Mouse (Mus musculus) retina, embryonic 14.5 days (tissue): Measurements from ENCODE around the gene Mon1a.

Experiments used
- DNase-seq: peaks from one replicate; pipeline ENCODE4 v3.0.0-alpha.2; 2015; ENCODE audit warnings: low spot score

The Mon1a gene

DNA sequence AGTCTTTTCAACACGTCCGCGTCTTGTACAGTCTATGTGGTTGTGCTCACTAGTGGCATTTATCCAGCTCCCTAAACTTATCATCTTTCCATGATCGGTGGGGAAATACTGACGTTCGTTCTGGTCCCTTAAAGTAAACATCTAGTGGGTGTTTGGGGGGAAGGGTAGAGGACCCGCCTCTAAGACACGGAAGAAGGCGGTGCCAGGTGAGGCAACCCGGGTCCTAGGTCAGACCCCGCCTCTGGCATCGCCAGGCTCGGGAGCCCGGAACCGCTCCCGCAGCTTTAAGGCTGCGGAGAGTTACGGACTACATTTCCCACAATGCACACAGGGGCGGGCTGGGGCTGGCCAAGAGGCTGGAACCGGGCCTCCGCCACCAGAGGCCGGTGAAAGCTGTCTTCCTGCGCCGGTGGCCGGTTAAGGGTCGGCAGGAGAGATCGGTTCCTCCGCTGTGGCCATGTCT lies at the start of gene Mon1a:
Gene Mon1a (plus strand): TSS at position 348 of the 463 bp plus-strand sequence.
- peak; percentile 85 for DNase-seq

DNA sequence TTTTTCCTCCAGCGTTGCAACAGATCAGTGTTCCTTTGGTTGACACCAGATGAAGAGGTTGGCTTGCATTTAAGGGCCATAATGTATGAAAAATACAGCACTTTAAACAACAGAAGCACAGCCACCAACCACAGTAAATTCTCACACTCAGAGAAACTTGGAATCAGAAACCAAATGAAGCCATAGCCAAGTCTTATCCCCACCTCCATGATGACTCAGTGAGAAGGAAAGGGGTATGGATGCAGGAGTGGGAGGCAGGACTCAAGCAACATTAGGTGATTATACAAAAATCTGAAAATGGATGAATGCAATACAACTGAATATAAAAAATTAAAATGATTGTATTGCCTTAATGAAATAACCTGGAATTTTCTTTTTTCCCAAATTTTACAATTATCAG lies 49.1 kb upstream of the Mon1a start:
- no peak for DNase-seq

DNA sequence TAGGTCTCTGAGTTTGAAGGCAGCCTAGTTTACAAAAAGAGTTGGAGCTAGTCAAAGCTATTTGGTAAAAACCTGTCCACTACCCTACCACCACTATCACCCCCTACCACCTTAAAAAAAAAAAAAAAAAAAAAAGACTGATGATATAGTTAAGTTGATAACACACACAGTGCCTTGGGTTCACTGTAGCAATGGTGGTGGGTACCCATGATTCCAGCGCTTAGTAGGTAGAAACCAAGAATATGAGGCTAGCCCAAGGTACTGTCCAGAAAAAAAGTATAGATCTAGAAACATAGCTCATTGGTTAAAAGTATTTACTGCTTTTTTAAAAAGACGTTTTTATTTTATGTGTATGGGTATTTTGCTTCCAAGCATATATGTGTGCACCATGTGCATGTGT lies 45.2 kb upstream of the Mon1a start:
- no peak for DNase-seq

DNA sequence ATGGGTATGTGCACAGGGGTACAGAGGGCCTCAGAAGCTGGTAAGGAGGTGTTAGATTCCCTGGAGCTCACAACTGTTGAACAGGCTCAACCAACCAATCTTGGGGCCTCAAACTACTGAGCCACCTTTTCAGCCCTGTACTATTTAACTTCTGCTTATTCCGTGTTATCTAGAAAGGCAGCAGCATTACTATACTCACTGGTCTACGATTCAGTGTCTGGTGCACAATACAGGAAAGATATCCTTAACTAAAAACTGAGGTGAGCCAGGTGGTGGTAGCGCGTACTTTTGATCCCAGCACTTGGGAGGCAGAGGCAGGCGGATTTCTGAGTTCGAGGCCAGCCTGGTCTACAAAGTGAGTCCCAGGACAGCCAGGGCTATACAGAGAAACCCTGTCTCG lies 39.0 kb upstream of the Mon1a start:
- no peak for DNase-seq

DNA sequence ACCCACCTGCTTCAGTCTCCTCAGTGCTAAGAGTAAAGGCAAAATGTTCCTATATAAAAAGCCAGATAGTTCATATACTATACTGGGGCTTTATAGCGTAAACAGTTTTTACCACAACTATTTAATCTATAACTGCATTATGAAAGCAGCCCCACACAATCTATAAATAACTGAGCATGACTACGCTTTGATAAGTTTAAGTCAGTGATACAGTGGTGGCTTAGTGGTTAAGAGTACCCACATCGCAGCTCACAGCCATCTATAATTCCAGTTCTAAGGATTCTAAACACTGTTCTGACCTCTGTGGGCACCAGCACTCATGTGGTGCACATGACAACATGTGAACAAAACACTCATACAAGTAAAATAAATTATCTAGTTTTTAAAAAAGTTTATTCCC lies 29.6 kb upstream of the Mon1a start:
- DNase-seq: no peak

DNA sequence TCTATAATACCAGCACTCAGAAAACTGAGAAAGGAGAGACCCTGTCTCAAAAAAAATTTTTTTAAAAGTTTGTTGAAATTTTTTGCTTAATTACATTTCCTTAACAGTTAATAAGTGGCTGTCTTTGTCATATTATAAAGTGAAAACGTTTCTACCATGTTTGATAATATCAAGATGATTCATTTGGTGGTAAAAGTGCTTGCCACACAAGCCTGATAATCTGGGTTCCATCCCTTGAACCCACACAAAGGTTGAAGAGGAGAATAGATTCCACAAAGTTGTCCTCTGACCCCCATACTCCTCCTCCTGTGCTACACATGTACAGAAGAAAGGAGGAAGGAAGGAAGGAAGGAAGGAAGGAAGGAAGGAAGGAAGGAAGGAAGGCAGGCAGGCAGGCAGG lies 23.5 kb upstream of the Mon1a start:
- DNase-seq: no peak

DNA sequence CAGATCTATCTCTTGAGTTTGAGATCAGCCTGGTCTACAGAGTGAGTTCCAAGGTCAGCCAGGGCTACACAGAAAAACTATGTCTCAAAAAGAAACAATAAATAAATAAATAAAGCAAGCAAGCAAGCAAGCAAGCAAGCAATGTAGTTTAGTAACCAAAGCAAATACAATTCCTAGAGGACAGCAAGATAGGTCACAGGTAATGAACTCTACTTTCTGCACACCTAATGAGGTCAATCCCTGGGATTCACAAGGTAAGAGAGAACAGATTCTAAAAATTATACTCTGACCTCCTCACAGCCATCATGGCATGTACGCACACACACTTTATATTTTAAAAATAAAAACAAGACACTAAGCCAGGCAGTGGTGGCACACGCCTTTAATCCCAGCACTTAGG lies 21.9 kb upstream of the Mon1a start:
- no peak for DNase-seq

DNA sequence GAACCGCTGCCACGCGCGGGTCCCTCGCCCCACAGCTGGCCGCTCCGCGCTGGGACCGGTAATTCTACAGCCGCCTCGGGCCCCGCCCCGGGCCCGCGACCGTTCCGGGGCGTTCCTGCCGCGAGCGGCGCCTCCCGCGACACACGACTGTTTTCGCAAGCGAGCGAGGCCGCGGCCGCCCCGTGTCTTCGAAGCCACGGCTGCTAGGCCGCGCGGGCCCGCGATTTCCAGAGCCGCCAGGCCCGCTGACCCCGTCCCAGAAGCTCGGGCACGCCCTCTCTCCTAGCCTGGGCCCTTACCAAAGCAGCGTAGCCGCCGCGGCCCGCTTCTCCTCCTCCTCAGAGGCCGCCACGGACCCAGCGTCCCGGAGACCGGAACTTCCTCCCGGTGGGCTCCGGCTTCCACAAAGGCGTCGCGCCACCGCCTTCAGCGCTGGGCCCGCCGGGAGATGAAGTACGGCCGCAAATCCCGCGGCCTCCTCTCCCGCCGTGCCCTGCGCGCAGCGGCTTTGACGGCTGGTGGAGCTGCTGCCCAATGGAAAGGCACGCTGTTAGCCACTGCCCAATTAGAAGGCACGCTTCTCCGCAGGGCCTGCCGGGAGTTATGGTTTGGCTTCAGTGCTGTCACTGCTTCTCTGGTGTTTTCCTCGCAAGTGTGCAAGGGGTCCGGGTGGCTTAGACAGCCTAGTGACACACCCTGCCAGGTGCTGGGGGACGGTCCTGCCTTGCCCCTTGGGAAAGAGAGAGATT lies 15.4 kb upstream of the Mon1a start:
- DNase-seq: peak; percentile 96

DNA sequence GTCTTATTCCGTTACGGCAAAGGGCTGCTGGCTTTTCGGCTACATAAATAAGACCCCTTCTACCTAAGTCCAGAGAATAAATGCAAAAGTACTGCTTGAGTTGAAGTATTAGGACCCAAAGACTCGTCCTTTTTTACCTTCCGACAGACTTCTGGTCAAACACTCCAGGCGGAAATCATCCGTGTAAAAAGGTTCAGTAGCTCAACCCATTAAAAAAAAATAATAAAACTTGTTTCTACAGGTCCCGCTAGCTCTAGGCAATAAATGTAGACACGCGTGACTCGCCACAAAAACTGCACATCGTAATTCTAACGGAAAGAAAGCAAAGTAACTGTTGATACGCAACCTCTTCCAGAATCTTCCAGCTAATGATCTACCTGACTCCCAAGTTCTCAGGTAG lies 14.8 kb upstream of the Mon1a start, which contains the start of gene Rbm6:
Gene Rbm6 (minus strand): TSS at position 101 of the 400 bp plus-strand sequence.
- DNase-seq: no peak

DNA sequence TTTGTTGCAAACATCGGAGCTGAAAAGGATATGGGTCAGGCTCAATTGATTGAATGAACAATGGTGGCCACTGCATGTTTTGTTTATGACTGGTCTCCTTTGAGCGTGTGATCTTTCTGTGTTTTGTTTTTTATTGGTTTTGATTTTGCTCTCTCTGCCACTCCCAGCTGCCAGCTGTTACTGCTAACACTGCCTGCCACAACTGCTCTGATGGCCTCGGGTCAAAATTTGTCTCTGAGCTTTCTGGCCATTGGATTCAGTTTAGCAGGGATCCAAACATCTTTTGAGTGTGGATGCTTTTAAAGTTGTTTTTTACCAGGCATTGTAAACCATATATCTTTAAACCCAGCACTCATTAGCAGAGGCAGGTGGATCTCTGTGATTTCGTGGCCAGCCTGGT lies 7.5 kb upstream of the Mon1a start:
- no peak for DNase-seq

DNA sequence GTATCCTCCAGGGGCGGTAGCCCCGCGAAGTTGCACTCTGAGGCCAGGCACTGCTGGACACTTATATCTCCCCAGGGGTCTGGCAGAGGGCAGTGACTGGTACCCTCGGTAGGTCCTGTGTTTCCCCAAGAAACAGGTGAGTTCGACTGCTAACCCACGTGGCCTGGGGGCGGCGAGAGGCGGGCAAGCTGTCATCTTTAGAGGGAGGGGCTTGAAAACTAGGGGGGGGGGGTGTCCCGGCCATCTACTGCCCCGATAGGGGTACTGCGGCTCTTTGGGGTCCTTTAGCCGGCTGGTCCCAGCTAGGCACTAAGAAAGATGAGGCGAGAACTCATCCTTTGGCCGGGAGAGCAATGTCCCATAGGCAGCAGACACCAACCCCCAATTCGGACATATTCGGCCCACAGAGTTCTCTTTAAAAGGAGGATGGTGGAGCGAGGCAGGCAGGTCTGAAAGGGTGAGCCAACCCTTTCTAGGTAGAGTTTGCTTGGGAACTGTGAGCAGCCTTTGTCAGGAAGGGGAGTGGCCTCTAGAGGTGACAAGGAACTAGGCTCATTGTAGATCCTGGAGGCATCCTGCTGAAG lies 408 bp downstream of the Mon1a start:
- DNase-seq: peak; percentile 57

DNA sequence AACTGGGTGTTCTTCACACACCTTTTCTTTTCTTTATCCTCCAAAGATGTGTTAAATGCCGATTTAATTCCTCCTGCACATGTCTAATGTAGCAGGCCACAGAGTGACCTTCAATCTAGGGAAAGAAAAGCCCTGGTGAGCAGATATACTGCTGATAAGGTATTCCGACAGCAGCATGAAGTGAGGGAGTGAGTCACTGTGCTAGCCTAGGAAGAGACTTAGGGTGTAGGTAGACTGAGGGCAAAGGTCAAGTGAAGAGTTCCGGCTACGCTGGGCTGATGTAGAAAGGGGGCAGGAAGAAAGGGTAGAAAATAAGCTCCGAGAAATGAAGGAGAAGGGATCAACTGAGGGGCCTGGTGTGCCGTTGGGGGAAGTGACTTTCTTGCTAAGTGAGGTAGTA lies 2.3 kb downstream of the Mon1a start:
- DNase-seq: no peak

DNA sequence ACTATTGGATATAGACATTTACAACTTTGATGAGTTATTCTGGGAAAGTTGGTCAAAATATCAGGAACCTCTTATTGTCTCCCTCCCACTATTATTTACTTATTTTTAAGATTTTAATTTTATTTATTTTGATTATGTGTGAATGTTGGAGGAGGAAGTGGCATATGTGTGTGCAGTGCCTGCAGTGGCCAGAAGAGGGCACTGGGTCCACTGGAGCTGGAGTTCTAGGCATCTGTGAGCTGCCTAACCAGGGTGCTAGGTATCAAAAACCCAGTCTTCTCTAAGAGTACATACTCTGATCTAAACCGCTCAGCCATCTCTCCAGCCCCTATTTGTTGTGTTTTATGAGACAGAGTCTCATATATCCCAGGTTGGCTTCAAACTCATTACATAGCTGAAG lies 3.1 kb downstream of the Mon1a start:
- peak; percentile 23 for DNase-seq

DNA sequence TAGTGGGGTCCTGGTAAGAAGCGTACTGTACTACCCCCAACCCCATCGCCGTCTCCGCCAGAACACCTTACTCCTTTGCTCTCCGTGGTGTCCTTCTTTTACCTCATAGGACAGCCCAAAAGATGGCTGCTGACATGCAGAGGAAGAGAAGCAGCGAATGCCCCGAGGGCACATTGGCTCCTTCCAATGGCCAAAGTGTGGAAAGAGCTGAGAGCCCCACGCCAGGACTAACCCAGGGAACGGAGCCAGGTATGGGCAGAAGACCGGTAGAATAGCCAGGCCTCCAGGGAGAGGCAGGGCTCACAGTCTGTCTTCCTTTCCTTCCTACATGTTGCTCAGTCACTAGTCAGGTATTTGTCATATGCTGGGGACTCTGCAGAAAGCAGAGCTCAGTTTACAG lies 10.6 kb downstream of the Mon1a start:
- DNase-seq: no peak

DNA sequence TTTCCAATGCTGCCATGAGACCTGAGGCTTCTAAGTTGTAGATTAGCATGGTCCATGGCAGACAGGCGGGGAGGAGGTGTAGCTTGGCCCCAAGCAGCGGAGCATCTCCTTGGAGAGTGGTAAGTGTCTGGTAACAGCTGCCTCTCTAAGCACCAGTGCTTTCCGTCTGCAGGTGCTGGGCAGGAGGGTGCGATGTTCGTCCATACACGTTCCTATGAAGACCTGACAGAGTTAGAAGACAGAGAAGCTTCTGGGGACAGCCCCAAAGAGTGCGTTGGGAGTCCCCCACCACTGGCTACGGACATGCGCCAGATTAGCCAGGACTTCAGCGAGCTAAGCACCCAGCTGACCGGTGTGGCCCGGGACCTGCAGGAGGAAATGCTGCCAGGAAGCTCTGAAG lies 11.9 kb downstream of the Mon1a start:
- no peak for DNase-seq

DNA sequence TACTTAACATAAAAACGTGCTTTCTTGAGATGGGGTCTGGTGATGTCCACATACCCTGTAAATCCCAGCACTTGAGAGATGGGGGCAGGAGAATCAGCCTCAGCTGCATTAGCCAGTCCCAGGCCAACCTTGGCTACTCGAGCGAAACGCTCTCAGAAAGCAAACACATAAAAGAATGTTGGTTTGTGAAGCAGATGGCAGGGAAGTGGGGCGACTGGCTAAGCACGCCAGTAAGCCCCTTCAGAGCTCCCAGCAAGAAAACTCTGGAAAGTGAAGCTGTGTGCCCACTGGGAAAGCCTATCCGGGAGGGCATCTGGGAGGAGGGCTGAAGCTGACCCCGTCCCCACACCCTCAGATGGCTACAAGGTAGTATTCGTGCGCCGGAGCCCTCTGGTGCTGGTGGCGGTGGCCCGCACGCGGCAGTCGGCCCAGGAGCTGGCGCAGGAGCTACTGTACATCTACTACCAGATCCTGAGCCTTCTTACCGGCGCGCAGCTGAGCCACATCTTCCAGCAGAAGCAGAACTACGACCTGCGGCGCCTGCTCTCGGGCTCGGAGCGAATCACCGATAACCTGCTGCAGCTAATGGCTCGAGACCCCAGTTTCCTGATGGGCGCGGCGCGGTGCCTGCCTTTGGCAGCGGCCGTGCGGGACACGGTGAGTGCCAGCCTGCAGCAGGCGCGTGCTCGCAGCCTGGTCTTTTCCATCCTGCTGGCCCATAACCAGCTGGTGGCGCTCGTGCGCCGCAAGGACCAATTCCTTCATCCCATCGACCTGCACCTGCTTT lies 13.1 kb downstream of the Mon1a start:
- DNase-seq: peak; percentile 90

DNA sequence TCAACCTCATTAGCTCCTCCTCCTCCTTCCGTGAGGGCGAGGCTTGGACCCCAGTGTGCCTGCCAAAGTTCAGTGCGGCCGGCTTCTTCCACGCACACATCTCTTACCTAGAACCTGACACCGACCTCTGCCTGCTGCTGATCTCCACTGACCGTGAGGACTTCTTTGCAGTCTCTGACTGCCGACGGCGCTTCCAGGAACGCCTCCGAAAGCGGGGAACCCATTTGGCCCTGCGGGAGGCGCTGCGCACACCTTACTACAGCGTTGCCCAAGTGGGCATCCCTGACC lies 13.6 kb downstream of the Mon1a start:
- DNase-seq: no peak

DNA sequence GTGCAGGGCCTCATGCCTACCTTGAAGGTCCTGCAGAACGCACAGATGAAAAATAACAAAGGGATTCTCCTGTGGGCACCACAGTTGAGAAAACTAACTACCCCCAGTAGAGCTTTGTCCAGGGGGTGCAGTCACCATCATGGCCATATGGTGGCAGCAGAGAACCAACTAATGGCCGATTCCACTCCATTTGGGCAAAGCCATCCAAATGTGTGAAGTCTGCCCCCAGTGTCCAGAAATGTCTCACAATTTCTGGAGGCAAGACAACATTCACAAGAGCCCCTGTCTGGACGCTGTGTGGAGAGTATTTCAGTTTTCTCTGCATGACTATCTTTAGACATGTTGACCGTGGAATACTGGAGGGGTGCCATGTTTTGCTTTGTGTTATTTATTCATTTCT lies 16.8 kb downstream of the Mon1a start:
- peak; percentile 96 for DNase-seq

DNA sequence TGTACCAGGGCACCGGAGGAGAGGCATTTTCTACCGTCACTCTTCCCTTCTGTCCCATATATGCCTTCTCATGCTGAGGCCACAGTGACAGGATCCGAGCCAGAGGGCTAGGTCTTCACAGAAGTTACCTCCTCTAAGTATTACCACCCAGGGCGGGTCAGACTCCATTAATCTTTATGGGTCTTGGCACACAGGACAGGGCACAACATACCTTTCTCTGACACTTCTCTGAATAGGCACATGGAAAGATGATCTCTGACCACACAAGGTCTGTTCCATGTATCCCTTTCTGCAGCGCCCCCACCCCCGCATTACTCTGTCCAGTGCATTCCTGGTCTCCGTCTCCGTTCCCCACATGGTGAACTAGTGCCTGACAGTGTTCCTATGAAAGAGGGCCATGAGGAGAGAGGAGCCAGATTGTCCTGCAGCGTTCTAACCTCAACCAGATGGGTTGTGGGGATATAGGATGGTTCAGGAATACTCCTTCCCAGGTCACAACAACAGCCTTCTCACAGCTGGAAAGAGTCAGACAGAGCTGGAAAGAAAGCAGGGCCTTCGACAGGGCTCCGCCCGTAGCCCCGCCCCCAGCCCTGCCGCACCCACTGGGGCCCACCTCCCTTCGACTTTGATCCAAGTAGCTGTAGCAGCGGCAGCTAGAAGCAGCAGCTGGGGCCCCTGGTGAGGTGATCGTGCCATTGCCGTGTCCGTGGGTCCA lies 18.5 kb downstream of the Mon1a start, which contains the start of gene Mst1r:
Gene Mst1r (plus strand): TSS at position 622 of the 715 bp plus-strand sequence.
- peak; percentile 68 for DNase-seq

DNA sequence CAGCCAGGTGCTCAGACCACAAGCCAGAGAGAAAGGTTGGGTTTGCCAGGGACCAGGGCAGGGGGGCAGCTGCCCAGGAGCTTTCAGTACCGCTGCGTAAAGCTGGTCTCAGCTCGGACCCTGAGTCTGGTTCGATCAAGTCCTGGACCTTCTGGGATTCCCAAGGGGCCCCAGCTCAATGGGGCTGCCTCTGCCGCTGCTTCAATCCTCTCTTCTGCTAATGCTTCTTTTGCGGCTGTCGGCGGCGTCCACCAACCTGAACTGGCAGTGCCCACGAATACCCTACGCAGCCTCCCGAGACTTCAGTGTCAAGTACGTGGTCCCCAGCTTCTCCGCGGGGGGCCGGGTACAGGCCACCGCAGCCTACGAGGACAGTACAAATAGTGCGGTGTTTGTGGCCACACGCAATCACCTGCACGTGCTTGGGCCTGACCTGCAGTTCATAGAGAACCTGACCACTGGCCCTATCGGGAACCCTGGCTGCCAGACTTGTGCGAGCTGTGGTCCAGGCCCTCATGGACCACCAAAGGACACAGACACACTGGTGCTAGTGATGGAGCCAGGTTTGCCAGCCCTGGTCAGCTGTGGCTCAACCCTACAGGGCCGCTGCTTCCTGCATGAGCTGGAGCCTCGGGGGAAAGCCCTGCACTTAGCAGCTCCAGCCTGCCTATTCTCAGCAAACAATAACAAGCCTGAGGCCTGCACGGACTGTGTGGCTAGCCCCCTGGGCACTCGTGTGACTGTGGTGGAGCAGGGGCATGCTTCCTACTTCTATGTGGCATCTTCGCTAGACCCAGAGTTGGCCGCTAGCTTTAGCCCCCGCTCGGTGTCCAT lies 19.2 kb downstream of the Mon1a start:
- no peak for DNase-seq

DNA sequence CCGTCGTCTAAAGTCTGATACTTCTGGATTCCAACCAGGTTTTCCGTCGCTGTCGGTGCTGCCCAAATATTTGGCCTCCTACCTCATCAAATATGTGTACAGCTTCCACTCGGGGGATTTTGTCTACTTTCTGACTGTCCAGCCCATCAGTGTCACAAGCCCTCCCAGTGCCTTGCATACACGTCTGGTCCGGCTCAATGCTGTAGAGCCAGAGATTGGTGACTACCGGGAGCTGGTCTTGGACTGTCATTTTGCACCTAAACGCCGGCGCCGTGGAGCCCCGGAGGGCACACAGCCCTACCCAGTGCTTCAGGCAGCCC lies 19.8 kb downstream of the Mon1a start:
- DNase-seq: no peak
